Mouse (Mus musculus) limb, embryonic 14.5 days (tissue): Measurements from ENCODE around the gene Macrod2. TPM values are rescaled to one million over a fixed set of nuclear protein-coding genes. Genes with fewer than 3 reads are reported as not detected.

ENCODE experiments used
- ATAC-seq: fragments of 200-750 bp; cut with Nextera tagmentation; 2 replicates; pipeline ENCODE4 v1.8.0; 2017; ENCODE audit warnings: low read depth, moderate number of reproducible peaks, moderate TSS enrichment; ENCODE audit not compliant: low FRiP score
- DNase-seq: peaks from one replicate; pipeline ENCODE4 v3.0.0-alpha.2; 2015; ENCODE audit warnings: low spot score
- H3K27ac ChIP-seq: fragments of 300-500 bp; sonication (generic); replicated peaks from 2 replicates; pipeline ENCODE4 v1.5.1; 2014; ENCODE audit warnings: low read depth, mild to moderate bottlenecking, low read length, moderate library complexity, mixed read lengths
- H3K27me3 ChIP-seq: fragments of 300-500 bp; sonication (generic); 2 replicates; pipeline ENCODE4 v1.6.1; 2014; ENCODE audit warnings: low read length, mixed read lengths; ENCODE audit not compliant: control insufficient read depth, insufficient read depth
- H3K36me3 ChIP-seq: fragments of 300-500 bp; sonication (generic); 2 replicates; pipeline ENCODE4 v1.6.1; 2014; ENCODE audit warnings: mild to moderate bottlenecking, low read length, moderate library complexity, mixed read lengths; ENCODE audit not compliant: control insufficient read depth, insufficient read depth
- H3K4me1 ChIP-seq: fragments of 300-500 bp; sonication (generic); 2 replicates; pipeline ENCODE4 v1.6.1; 2014; ENCODE audit warnings: antibody characterized with exemption, low read length, mixed read lengths; ENCODE audit not compliant: control insufficient read depth, insufficient read depth
- H3K4me2 ChIP-seq: fragments of 300-500 bp; sonication (generic); replicated peaks from 2 replicates; pipeline ENCODE4 v1.6.1; 2014; ENCODE audit warnings: low read depth, mild to moderate bottlenecking, low read length, moderate library complexity; ENCODE audit not compliant: severe bottlenecking
- H3K4me3 ChIP-seq: fragments of 300-500 bp; sonication (generic); replicated peaks from 2 replicates; pipeline ENCODE4 v1.5.1; 2014; ENCODE audit warnings: low read length
- H3K9ac ChIP-seq: fragments of 300-500 bp; sonication (generic); 2 replicates; pipeline ENCODE4 v1.6.1; 2014; ENCODE audit warnings: mild to moderate bottlenecking, low read depth, low read length, moderate library complexity; ENCODE audit not compliant: severe bottlenecking
- H3K9me3 ChIP-seq: fragments of 300-500 bp; sonication (generic); 2 replicates; pipeline ENCODE4 v1.6.1; 2016; ENCODE audit warnings: low read length; ENCODE audit not compliant: control insufficient read depth
- POLR2A ChIP-seq: fragments of 200-500 bp; IDR thresholded peaks from 2 replicates; pipeline ENCODE4 v1.8.0; 2012; ENCODE audit warnings: inconsistent platforms, mild to moderate bottlenecking, moderate library complexity, borderline replicate concordance; ENCODE audit not compliant: insufficient read depth, insufficient read length; ENCODE audit errors: extremely low read depth
- WGBS: fragments of 180-500 bp; shearing (Covaris S2); extraction: QIAGEN DNeasy Blood & Tissue Kit; methylation state at CpG from one replicate; pipeline ENCODE4 v1.1.7; 2014; 5-methylcytosine and 5-hydroxymethylcytosine counted together
- polyA plus RNA-seq, 2 experiments: library from polyadenylated mRNA; depleted of rRNA in 1 of 2; stranded (reverse) in 1 of 2; unstranded in 1 of 2; fragments of >200 nt; fragmentation: Nextera tagmentation in 1 of 2; extraction: Ambion mirVana in 1 of 2; gene quantifications; 2 replicates each; pipeline versions ENCODE4 v1.2.1 to v1.2.3; 2012 to 2014

Macrod2 gene
- polyA plus RNA-seq, 2 experiments: 8.5 to 24.5 TPM

DNA sequence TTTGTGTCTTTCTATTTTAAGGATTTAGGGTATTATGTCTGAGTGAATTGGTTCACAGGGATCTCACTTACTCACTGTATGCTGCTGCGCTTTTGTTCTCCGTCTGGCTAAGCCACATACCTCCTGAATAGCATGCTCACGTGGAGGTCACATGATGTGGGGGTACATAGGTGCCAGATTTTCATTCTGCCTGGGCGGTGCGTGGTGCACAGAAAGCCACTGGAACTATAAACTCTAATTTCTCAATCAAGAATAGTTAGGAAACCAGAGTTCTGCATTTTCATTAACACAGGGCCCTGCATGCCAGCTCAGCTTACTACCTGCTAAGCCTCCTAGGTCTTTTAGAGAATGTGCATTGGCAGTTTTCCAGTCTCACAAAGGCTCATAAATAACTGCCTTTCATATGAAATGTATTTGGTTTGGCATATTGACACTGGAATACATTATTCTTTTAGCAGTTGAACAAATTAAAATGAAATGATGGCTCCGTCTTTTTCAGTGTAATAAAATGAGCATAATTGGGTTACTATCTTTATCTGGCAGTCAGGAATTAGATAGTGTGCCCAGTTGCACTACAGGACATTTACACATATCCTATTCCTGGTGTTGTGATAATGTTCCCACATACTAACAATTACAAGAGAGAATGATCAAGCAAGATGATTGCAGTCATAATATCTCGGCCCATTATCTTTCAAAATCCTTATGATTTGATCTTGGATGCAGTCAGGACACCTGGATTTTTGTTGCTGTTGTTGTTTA lies 757.1 kb downstream of the Macrod2 start:
- H3K4me2 ChIP-seq: no peak overlapping the region
- ATAC-seq (peak; percentile 88), DNase-seq (peak; percentile 80)
- no peaks in the 10 kb centered on the region for H3K36me3 ChIP-seq
- H3K9ac ChIP-seq: no peak overlapping the region
- H3K4me3 ChIP-seq: no peak overlapping the region
- no peak for TF ChIP-seq POLR2A
- peaks cover 12% of the 10 kb centered on the region for H3K4me1 ChIP-seq
- H3K9me3 ChIP-seq: no peaks in the 10 kb centered on the region
- H3K27ac ChIP-seq: no peak overlapping the region
- 29% methylated on average over 7 of the region's 7 CpGs for WGBS
- no peaks in the 10 kb centered on the region for H3K27me3 ChIP-seq

DNA sequence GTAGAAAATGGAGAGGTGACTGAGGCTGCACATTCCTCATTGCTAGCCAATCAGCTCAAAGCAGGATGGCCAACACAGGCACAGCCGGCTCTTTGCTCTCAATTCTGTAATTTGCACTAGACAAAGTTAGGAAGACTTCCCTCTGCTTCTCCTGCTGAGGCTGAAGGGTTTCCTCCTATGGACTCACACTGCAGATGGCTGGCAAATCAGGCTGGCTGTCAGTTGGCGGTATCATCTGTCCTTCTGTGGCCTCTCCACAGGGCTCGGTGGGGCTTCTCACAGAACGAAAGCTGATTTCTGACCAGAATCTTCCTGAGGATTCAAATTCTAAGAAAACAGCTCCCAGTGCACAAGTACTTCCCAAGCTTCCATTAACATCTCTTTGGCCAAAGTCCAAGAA lies 760.9 kb downstream of the Macrod2 start:
- Histone ChIP-seq H3K9me3 (no peaks in the 10 kb centered on the region), H3K4me2 (no peak overlapping the region), H3K4me1 (peaks cover 12% of the 10 kb centered on the region), H3K27ac (no peak overlapping the region), H3K36me3 (no peaks in the 10 kb centered on the region), H3K27me3 (no peaks in the 10 kb centered on the region), H3K4me3 (no peak overlapping the region), H3K9ac (no peak overlapping the region)
- no peak for TF ChIP-seq POLR2A
- DNase-seq (no peak), ATAC-seq (no peak)
- WGBS: 75% methylated on average over 4 of the region's 4 CpGs

DNA sequence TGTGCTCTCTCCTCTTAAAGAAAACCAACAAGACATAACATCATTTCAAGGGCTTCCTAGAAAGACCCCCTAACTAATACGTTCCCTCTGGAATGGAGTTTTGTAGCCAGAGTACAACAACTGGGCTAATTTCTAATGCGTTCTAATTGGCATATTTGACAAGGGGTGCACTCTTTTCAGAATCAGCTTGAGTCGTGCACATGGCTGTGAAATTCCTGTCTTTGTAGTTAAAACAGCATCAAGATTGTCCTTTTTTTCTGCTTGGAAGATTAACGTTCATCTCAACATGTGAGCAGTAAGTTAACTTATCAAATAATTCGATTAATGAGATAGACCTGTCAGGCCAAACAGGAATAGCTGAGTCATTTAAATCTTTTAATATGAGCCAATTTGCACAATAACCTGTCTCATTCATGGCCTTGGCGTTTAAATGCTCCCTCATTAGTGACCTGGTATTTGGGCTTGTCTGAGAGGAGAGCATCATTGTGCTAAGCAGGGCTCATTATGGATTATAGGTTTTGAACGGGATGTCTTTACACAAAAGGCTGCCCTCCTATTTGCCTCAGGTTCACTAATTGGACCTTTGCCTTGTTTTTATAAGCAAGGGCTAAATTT lies 762.0 kb downstream of the Macrod2 start:
- whole genome bisulfite sequencing: 46% methylated on average over 7 of the region's 7 CpGs
- no peak for ATAC-seq
- Histone ChIP-seq H3K4me2 (no peak overlapping the region), H3K4me1 (peaks cover 4% of the 10 kb centered on the region; the same call in 1 of the 2 replicates), H3K27ac (no peak overlapping the region), H3K4me3 (no peak overlapping the region), H3K9me3 (no peaks in the 10 kb centered on the region), H3K36me3 (no peaks in the 10 kb centered on the region), H3K27me3 (no peaks in the 10 kb centered on the region), H3K9ac (no peak overlapping the region)
- no peak for TF ChIP-seq POLR2A
- no peak for DNase-seq

DNA sequence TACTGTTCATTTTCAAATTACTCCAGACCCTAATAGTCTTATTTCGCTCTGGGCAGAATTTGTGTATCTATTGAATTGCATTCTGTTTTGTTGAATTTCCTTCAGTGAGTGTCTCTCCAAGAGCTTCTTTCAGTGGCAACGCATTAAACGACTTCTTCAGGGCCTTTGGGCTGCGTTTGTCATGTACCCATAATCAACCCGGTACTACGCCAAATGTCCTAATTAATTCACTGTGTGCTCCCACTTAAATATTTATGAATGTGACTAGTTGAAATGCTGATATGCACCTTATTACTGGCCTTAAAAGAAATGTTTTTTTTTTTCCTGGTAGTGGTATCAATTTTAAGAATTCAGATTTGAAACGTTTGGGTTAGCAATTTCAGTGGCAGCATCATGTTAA lies 763.1 kb downstream of the Macrod2 start:
- no peak overlapping the region for H3K27ac ChIP-seq
- no peak for ATAC-seq

DNA sequence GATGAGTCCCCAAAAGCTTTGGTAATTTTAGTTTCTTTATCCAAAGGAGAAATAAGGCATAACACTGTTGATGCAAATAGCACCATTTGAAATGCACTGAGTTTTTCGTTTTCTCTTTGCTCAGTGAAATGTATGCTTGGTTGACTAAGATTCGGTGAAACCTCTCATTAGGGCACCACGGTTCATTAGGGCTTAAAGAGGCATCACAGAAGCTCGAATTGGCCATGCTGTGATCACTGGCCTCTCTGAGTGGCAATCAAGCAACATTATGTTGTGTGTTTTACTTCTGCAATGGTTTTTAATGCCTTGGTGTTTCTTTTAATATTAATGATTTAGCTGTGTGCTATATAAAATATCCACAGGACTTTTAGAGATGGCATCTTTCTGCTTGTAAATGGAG lies 768.8 kb downstream of the Macrod2 start:
- Histone ChIP-seq H3K9ac (no peak overlapping the region), H3K9me3 (no peaks in the 10 kb centered on the region), H3K27ac (no peak overlapping the region), H3K4me1 (no peaks in the 10 kb centered on the region), H3K27me3 (no peaks in the 10 kb centered on the region), H3K4me3 (no peak overlapping the region), H3K4me2 (no peak overlapping the region), H3K36me3 (no peaks in the 10 kb centered on the region)
- ATAC-seq: no peak
- no peak for DNase-seq
- TF ChIP-seq POLR2A: no peak
- 60% methylated on average over 4 of the region's 4 CpGs for WGBS

More for the DNA sequence above, 763.1 kb downstream of the Macrod2 start:
- DNase-seq: no peak
- no peak for TF ChIP-seq POLR2A
- Histone ChIP-seq H3K9me3 (no peaks in the 10 kb centered on the region), H3K4me2 (no peak overlapping the region), H3K9ac (no peak overlapping the region), H3K27me3 (no peaks in the 10 kb centered on the region), H3K4me3 (no peak overlapping the region), H3K4me1 (no peaks in the 10 kb centered on the region; the same call in 1 of the 2 replicates), H3K36me3 (no peaks in the 10 kb centered on the region)
- 47% methylated on average over 7 of the region's 7 CpGs for WGBS
